Mouse (Mus musculus) midbrain, embryonic 15.5 days (tissue): ENCODE measurements around the gene Tns2. TPM values are rescaled to one million over a fixed set of nuclear protein-coding genes. Genes with fewer than 3 reads are reported as not detected.

Experiments
- ATAC-seq: fragments of 200-750 bp; cut with Nextera tagmentation; replicated peaks from 2 replicates; pipeline ENCODE4 v1.8.0; 2017; ENCODE audit warnings: moderate TSS enrichment
- H3K27ac ChIP-seq: fragments of 300-500 bp; sonication (generic); 2 replicates; pipeline ENCODE4 v1.5.1; 2015; ENCODE audit warnings: mild to moderate bottlenecking, inconsistent platforms
- H3K27me3 ChIP-seq: fragments of 300-500 bp; sonication (generic); replicated peaks from 2 replicates; pipeline ENCODE4 v1.6.1; 2015; ENCODE audit warnings: inconsistent platforms
- H3K36me3 ChIP-seq: fragments of 300-500 bp; sonication (generic); replicated peaks from 2 replicates; pipeline ENCODE4 v1.6.1; 2015; ENCODE audit warnings: inconsistent platforms
- H3K4me1 ChIP-seq: fragments of 300-500 bp; sonication (generic); 2 replicates; pipeline ENCODE4 v1.6.1; 2015; ENCODE audit warnings: inconsistent platforms
- H3K4me2 ChIP-seq: fragments of 300-500 bp; sonication (generic); 2 replicates; pipeline ENCODE4 v1.6.1; 2015; ENCODE audit warnings: inconsistent platforms, mild to moderate bottlenecking, moderate library complexity
- H3K4me3 ChIP-seq: fragments of 300-500 bp; sonication (generic); 2 replicates; pipeline ENCODE4 v1.5.1; 2015; ENCODE audit warnings: mild to moderate bottlenecking, inconsistent platforms
- H3K9ac ChIP-seq: fragments of 300-500 bp; sonication (generic); 2 replicates; pipeline ENCODE4 v1.6.1; 2015; ENCODE audit warnings: mild to moderate bottlenecking, inconsistent platforms
- H3K9me3 ChIP-seq: fragments of 300-500 bp; sonication (generic); 2 replicates; pipeline ENCODE4 v1.6.1; 2016; ENCODE audit warnings: inconsistent platforms
- whole genome bisulfite sequencing: fragments of 180-500 bp; shearing (Covaris S2); methylation state at CpG from one replicate; pipeline ENCODE4 v1.1.7; 2015; ENCODE audit warnings: mixed read lengths; 5-methylcytosine and 5-hydroxymethylcytosine counted together
- polyA plus RNA-seq: library from polyadenylated mRNA; unstranded; fragments of >200 nt; fragmentation: Nextera tagmentation; extraction: Ambion mirVana; gene quantifications from 2 replicates; pipeline ENCODE4 v1.2.1, GENCODE M21; 2015

Gene Tns2
- polyA plus RNA-seq, 1 experiment from 2014 or later, result 8.3 TPM

DNA sequence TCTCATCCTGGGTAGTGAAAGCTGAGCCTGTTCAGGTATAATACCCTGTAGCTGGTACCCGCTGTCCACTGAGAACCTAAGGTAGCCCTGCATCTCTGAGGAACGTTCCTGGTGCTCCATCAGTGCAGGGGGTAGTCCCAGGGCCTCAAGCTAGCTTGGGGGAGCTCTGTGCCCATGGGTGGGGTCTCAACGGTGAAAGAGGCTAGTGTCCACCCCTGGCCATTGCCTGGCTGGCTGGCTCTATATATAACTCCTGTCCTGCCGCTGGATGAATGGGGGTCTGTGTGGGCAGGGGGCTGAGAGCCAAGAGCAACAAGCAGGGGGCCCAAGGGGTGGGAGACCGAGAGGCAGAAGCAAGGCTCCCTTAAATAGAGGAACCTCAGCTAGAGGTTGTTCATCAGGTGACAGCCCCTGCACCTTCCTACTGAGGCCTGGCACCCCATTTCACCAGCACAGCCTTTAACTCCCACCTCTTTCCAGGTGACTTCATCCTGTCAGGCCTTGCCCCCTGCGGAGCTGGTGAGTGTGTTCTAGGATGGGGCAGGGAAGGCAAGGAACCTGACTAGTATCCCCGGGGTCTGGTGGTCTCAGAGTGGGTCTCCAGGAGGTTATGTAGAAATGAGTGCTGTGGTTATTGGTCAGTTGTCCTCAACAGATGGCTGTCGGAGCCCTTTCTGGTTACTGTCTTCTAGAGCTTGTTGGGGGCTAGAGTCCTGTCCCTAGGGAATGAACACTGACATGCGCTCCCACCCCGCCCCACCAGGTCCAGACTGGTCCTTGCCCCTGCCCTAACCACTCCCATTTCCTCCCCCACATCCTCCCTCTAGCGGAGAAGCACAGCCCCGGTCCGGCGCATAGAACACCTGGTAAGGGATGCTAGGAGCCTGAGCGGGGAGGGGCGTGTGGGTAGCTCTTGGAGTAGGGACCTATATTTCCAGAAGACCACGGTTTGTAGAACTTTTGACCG lies 5.8 kb downstream of the Tns2 start:
- peaks cover 41% of the 10 kb centered on the region for H3K4me1 ChIP-seq
- no peaks in the 10 kb centered on the region for H3K9me3 ChIP-seq
- 25% methylated on average over 18 of the region's 18 CpGs for WGBS
- H3K27ac ChIP-seq, result no peak overlapping the region
- no peak overlapping the region for H3K9ac ChIP-seq
- H3K27me3 ChIP-seq, result peaks cover 36% of the 10 kb centered on the region
- no peak for ATAC-seq
- H3K36me3 ChIP-seq, result no peaks in the 10 kb centered on the region
- H3K4me2 ChIP-seq, result peak overlapping the region; percentile 58
- H3K4me3 ChIP-seq, result peak overlapping the region; percentile 37; the same call in 1 of the 2 replicates

DNA sequence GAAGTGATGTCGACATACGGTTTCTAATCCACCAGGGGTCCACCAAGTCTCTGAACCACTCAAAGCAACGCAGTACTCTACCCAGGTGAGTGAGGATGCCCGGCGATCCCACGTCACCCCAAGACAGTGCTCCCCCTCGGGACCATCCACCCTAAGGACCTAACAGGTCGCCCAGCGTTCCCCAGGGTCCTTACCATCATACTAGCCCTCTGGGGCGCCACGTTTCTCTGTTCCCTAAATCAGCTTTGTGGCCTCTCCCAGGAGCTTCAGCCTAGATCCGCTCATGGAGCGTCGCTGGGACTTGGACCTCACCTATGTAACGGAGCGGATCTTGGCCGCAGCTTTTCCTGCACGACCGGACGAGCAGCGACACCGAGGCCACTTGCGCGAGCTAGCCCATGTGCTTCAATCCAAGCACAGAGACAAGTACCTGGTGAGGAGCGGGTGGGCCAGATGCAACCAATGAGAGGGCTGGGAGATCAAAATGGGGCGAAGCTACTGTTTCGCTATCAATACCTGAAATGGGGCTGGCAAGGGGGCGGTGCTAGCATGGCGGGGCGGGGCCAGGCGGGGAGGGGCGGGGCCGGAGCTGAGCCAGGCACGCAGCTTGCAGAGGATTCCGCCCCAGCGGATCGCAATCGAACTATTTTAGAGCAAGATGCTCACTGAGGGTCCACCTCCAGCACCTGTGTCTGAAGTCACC lies 6.7 kb downstream of the Tns2 start:
- Histone ChIP-seq H3K27ac (no peak overlapping the region), H3K4me1 (peaks cover 33% of the 10 kb centered on the region), H3K4me3 (peak overlapping the region; percentile 37), H3K4me2 (peak overlapping the region; percentile 58), H3K9me3 (no peaks in the 10 kb centered on the region), H3K9ac (peak overlapping the region; percentile 38), H3K27me3 (peaks cover 36% of the 10 kb centered on the region), H3K36me3 (no peaks in the 10 kb centered on the region)
- 8% methylated on average over 37 of the region's 38 CpGs for WGBS
- peak; percentile 25 for ATAC-seq

DNA sequence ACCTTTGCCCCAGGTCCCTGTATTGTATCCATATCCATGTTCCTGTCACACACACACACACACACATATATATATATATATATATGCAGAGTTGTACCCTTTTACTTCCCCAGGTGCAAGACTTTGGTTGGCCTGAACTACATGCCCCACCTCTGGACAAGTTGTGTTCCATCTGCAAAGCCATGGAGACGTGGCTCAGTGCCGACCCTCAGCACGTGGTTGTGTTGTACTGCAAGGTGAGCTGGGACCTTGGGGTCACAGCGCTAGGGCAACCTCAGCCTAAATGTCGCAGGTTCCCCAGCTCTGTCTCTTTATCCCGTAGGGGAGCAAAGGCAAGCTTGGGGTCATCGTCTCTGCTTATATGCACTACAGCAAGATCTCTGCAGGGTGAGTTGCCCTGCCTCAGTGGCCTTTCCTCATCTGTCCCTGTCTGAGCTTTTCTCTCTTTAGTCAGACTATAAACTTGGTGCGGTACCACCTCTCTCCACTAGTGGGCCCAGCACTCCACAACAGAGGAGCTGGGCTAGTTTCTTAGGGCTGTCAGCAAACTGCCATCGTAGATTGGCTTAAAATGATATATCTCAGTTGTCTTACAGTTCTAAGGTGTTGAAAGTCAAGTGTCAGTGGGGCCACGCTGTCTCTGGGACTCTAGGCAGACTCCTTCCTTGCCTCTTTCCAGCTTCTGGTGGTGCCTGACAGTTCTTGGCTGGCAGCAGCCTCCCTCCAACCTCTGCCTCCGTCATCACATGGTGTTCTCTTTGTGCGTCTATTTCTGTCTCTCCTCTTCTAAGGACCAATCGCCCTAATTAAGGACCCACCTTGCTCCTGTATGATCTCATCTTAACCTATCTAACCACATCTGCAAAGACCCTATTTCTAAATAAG lies 7.7 kb downstream of the Tns2 start:
- Histone ChIP-seq H3K4me3 (no peak overlapping the region), H3K36me3 (no peaks in the 10 kb centered on the region), H3K27ac (no peak overlapping the region), H3K4me1 (peaks cover 31% of the 10 kb centered on the region), H3K9me3 (no peaks in the 10 kb centered on the region), H3K4me2 (peak overlapping the region; percentile 58), H3K9ac (no peak overlapping the region), H3K27me3 (peaks cover 33% of the 10 kb centered on the region)
- WGBS, result 30% methylated on average over 13 of the region's 13 CpGs
- no peak for ATAC-seq

DNA sequence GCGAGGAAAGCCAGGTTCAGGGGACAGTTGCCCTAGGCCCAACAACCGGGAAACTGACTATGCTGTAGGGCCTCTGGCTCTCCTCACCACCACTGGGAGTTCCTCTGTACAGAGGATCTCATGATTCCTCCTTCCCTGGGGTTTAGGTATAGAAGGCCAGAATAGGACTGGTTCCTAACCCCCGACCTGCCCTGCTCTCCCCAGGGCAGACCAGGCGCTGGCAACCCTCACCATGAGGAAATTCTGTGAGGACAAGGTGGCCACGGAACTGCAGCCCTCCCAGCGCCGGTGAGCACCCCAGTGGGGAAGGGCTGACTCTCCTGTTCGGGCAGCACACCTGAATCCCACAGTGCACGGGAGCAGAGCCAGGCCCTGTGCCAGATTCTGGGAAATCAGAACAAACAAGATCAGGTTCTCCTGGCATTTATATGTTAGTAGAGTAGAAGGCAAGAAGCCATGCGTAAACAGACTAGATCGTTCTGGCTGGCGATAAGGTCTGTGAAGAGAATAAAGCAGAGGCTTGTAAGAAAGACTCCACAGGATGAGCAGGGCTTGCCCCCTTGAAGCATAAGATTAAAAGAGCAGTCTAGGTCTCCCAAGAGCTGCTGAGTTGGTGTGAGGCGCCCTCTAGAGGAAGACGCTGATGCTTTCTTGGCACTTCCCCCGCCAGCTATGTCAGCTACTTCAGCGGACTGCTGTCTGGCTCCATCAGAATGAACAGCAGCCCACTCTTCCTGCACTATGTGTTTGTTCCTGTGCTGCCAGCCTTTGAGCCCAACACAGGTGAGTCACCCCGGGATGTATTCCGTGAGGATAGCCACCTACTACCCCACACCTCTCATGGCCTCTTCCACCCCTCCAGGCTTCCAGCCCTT lies 8.7 kb downstream of the Tns2 start:
- ATAC-seq, result peak; percentile 12; the same call in 1 of the 2 replicates
- H3K9me3 ChIP-seq, result no peaks in the 10 kb centered on the region
- H3K4me3 ChIP-seq, result no peak overlapping the region
- H3K9ac ChIP-seq, result no peak overlapping the region
- peaks cover 33% of the 10 kb centered on the region for H3K27me3 ChIP-seq
- no peak overlapping the region for H3K4me2 ChIP-seq
- no peak overlapping the region for H3K27ac ChIP-seq
- WGBS, result 51% methylated on average over 18 of the region's 18 CpGs
- H3K4me1 ChIP-seq, result peaks cover 21% of the 10 kb centered on the region
- H3K36me3 ChIP-seq, result no peaks in the 10 kb centered on the region

DNA sequence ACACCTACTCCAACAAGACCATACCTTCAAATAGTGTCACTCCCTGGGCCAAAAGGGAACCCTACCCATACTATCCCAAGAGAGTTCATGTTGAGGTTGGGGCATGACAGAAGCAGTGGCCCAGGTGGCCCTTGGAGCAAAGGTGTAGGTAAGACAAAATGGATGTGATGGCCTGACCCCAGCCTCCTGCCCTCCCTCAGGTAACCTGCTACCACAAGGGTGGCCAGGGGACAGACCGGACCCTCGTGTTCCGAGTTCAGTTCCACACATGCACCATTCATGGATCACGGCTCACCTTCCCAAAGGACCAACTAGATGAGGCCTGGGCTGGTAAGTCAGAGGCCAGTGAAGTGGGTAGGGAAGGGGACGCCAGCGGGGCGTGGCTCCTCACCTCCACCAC lies 10.1 kb downstream of the Tns2 start:
- Histone ChIP-seq H3K9ac (no peak overlapping the region), H3K36me3 (no peaks in the 10 kb centered on the region), H3K27ac (no peak overlapping the region), H3K27me3 (peaks cover 26% of the 10 kb centered on the region), H3K4me2 (no peak overlapping the region), H3K4me1 (peaks cover 19% of the 10 kb centered on the region), H3K9me3 (no peaks in the 10 kb centered on the region), H3K4me3 (no peak overlapping the region)
- WGBS, result 93% methylated on average over 7 of the region's 7 CpGs
- no peak for ATAC-seq

DNA sequence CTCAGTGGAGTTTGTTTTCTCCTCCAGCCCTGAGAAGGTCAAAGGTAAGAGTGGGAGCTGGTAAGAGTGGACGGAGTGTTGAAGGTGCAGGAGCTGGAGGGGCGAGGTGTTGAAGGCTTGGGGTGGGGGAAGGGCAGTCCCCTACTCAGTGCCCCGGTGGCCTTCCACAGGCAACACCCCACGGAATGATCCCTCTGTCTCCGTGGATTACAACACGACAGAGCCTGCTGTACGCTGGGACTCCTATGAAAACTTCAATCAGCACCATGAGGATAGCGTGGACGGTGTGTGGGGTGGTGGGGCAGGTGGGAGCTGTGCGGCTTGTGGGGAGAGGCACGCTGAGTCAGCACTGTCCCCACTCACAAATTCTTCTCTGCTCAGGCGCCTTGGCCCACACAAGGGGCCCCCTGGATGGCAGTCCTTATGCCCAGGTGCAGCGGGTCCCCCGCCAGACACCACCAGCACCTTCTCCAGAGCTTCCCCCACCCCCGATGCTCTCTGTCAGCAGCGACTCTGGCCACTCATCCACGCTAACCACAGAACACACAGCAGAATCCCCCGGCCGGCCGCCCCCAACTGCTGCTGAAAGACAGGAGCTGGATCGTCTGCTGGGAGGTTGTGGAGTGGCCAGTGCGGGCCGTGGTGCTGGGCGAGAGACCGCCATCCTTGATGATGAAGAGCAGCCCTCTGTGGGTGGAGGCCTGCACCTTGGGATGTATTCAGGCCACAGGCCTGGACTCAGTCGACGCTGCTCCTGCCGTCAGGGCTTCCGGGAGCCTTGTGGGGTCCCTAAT lies 10.7 kb downstream of the Tns2 start:
- H3K4me2 ChIP-seq, result no peak overlapping the region
- ATAC-seq, result no peak
- WGBS, result 73% methylated on average over 29 of the region's 29 CpGs
- H3K27me3 ChIP-seq, result peaks cover 19% of the 10 kb centered on the region
- H3K4me3 ChIP-seq, result no peak overlapping the region
- no peak overlapping the region for H3K27ac ChIP-seq
- H3K9ac ChIP-seq, result no peak overlapping the region
- H3K36me3 ChIP-seq, result peaks cover 3% of the 10 kb centered on the region; the same call in 1 of the 2 replicates
- H3K9me3 ChIP-seq, result no peaks in the 10 kb centered on the region
- peaks cover 19% of the 10 kb centered on the region for H3K4me1 ChIP-seq

DNA sequence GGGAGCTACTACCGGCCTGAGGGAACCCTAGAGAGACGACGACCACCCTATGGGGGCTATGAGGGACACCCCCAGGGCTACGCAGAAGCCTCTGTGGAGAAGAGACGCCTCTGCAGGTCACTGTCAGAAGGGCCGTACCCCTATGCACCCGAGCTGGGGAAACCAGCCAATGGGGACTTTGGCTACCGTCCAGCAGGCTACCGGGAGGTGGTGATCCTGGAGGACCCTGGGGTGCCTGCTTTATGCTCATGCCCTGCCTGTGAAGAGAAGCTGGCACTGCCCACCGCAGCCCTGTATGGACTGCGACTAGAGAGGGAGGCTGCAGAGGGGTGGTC lies 11.2 kb downstream of the Tns2 start:
- no peak for ATAC-seq
- Histone ChIP-seq H3K27me3 (peaks cover 14% of the 10 kb centered on the region), H3K4me3 (no peak overlapping the region), H3K9ac (no peak overlapping the region), H3K4me1 (peaks cover 19% of the 10 kb centered on the region), H3K4me2 (no peak overlapping the region), H3K9me3 (no peaks in the 10 kb centered on the region), H3K27ac (no peak overlapping the region), H3K36me3 (peaks cover 8% of the 10 kb centered on the region; the same call in 1 of the 2 replicates)
- WGBS, result 76% methylated on average over 11 of the region's 11 CpGs

DNA sequence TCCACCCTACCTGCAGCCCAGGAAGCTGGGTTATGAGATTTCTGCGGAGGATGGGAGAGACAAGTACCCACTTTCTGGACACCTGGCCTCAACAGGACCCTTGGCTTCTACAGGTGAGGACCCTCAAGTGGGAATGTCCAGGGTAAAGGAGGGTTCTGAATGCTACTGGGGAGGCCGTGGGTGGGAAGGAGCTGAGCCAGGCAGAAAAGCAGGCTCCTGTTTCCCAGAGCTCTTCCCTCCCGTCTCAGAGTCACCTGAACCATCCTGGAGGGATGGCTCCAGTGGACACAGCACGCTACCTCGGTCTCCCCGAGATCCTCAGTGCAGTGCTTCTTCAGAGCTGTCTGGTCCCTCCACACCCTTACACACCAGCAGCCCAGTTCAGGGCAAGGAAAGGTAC lies 12.0 kb downstream of the Tns2 start:
- WGBS, result 81% methylated on average over 6 of the region's 6 CpGs
- Histone ChIP-seq H3K4me3 (no peak overlapping the region), H3K9ac (no peak overlapping the region), H3K27ac (no peak overlapping the region), H3K27me3 (peaks cover 7% of the 10 kb centered on the region), H3K9me3 (no peaks in the 10 kb centered on the region), H3K4me1 (peaks cover 12% of the 10 kb centered on the region), H3K36me3 (peaks cover 13% of the 10 kb centered on the region), H3K4me2 (no peak overlapping the region)
- no peak for ATAC-seq

DNA sequence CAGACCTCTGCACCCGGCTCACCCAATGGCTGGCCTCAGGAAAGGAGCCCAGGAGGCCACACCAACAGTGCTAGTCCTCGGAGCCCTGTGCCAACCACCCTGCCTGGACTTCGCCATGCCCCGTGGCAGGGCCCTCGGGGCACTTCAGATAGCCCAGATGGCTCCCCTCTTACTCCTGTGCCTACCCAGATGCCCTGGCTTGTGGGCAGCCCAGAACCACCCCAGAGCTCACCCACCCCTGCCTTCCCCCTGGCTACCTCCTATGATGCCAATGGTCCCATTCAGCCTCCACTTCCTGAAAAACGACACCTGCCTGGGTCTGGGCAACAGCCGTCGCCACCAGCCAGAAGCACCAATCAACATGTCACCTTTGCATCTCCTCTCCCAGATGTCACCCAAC lies 12.6 kb downstream of the Tns2 start:
- peaks cover 5% of the 10 kb centered on the region; the same call in 1 of the 2 replicates for H3K4me1 ChIP-seq
- no peak for ATAC-seq
- H3K4me3 ChIP-seq, result no peak overlapping the region
- no peak overlapping the region for H3K4me2 ChIP-seq
- peaks cover 18% of the 10 kb centered on the region for H3K36me3 ChIP-seq
- no peaks in the 10 kb centered on the region for H3K9me3 ChIP-seq
- no peak overlapping the region for H3K27ac ChIP-seq
- 87% methylated on average over 8 of the region's 8 CpGs for WGBS
- no peak overlapping the region for H3K9ac ChIP-seq
- peaks cover under 1% of the 10 kb centered on the region; the same call in 1 of the 2 replicates for H3K27me3 ChIP-seq

DNA sequence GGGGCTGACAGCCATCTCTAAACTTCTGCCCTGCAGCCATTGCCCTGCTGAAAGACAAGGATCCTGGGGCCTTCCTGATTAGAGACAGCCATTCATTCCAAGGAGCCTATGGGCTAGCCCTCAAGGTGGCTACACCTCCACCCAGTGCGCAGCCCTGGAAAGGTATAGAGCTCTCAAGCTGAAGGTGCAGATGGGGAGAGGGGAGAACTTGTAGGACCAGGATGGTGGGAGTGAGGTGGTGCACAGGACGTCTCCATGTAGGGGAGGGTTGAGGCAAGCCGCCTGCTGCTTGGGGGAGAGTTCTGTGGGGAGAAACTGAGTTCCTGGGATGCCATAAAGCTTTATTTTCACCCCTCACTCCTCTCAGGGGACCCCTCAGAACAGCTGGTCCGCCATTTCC lies 13.5 kb downstream of the Tns2 start:
- H3K4me1 ChIP-seq, result peaks cover 2% of the 10 kb centered on the region; the same call in 1 of the 2 replicates
- H3K4me3 ChIP-seq, result no peak overlapping the region
- H3K27ac ChIP-seq, result no peak overlapping the region
- peaks cover 25% of the 10 kb centered on the region for H3K36me3 ChIP-seq
- 90% methylated on average over 4 of the region's 4 CpGs for WGBS
- no peak overlapping the region for H3K4me2 ChIP-seq
- H3K9ac ChIP-seq, result no peak overlapping the region
- no peaks in the 10 kb centered on the region for H3K27me3 ChIP-seq
- no peaks in the 10 kb centered on the region for H3K9me3 ChIP-seq
- no peak for ATAC-seq
